Mouse (Mus musculus): ENCODE results near the gene Spsb1.

GRCm38 (mm10) chr4:149997999-149998398, 43.2 kb upstream of the Spsb1 start:
- no peak for TF ChIP-seq CTCF (IDR thresholded peaks at IDR 0.05; ENCODE audit: extremely low read depth, insufficient read depth, low read length)
- no peak for TF ChIP-seq POLR2A (IDR thresholded peaks at IDR 0.05; ENCODE audit: extremely low read depth, insufficient read depth, low read length)

Measured in cortical plate, adult 2 months (tissue).